Mouse (Mus musculus) myocyte (in vitro differentiated cells): ENCODE data around the gene Ccdc154. TPM values are rescaled to one million over a fixed set of nuclear protein-coding genes. Genes with fewer than 3 reads are reported as not detected.
A peak's percentile ranks its signal among the peaks of the same experiment; 100 is the strongest.

Experiments used
- H3K27me3 ChIP-seq: one replicate; pipeline ENCODE4 v1.6.1; 2011; ENCODE audit not compliant: control insufficient read depth, insufficient read depth, insufficient read length
- H3K36me3 ChIP-seq: one replicate; pipeline ENCODE4 v1.6.1; 2011; ENCODE audit not compliant: control insufficient read depth, insufficient read depth
- H3K4me2 ChIP-seq: one replicate; pipeline ENCODE4 v1.6.1; 2011; ENCODE audit warnings: low read depth, control low read depth
- H3K4me3 ChIP-seq: one replicate; pipeline ENCODE4 v1.5.1; 2011; ENCODE audit warnings: mild to moderate bottlenecking, control low read depth, moderate library complexity
- H3K79me2 ChIP-seq: one replicate; pipeline ENCODE4 v1.6.1; 2011; ENCODE audit not compliant: control insufficient read depth, insufficient read depth
- H3ac ChIP-seq: one replicate; pipeline ENCODE4 v1.6.1; 2011; ENCODE audit not compliant: control insufficient read depth, insufficient read length
- CEBPB ChIP-seq: IDR thresholded peaks from 2 replicates; pipeline ENCODE4 v1.6.1; 2011; ENCODE audit warnings: mild to moderate bottlenecking, moderate library complexity; ENCODE audit not compliant: poor library complexity, insufficient read depth, severe bottlenecking
- E2F4 ChIP-seq: IDR thresholded peaks from one replicate; pipeline ENCODE4 v1.6.1; 2011; ENCODE audit warnings: mild to moderate bottlenecking, control low read depth, moderate library complexity; ENCODE audit not compliant: insufficient read depth
- MAX ChIP-seq: IDR thresholded peaks from one replicate; pipeline ENCODE4 v1.6.1; 2011; ENCODE audit warnings: low read depth, mild to moderate bottlenecking, control low read depth
- MYOD1 ChIP-seq, 3 experiments: IDR thresholded peaks; one replicate each; pipeline ENCODE4 v1.6.1; 2011; ENCODE audit warnings: control low read depth in 2 of 3, low read depth in 2 of 3, mild to moderate bottlenecking in 2 of 3, moderate library complexity in 1 of 3; ENCODE audit not compliant: insufficient read length in 2 of 3, control insufficient read depth in 1 of 3
- MYOG ChIP-seq, 3 experiments: IDR thresholded peaks; one replicate each; pipeline ENCODE4 v1.6.1; 2011; ENCODE audit warnings: control low read depth in 2 of 3, low read depth in 2 of 3, mild to moderate bottlenecking in 2 of 3; ENCODE audit not compliant: insufficient read length in 2 of 3, control insufficient read depth in 1 of 3, insufficient read depth in 1 of 3
- POLR2A ChIP-seq: IDR thresholded peaks from one replicate; pipeline ENCODE4 v1.6.1; 2011; ENCODE audit warnings: low read depth, mild to moderate bottlenecking, control low read depth, moderate library complexity; ENCODE audit not compliant: insufficient read length
- POLR2AphosphoS2 ChIP-seq: IDR thresholded peaks from one replicate; pipeline ENCODE4 v1.6.1; 2011; ENCODE audit warnings: low read depth, control low read depth; ENCODE audit not compliant: insufficient read length
- REST ChIP-seq: IDR thresholded peaks from one replicate; pipeline ENCODE4 v1.6.1; 2011; ENCODE audit warnings: mild to moderate bottlenecking, control low read depth, moderate library complexity; ENCODE audit not compliant: insufficient read depth, insufficient read length
- SRF ChIP-seq: IDR thresholded peaks from one replicate; pipeline ENCODE4 v1.6.1; 2011; ENCODE audit warnings: low read depth; ENCODE audit not compliant: control insufficient read depth, insufficient read length
- TCF12 ChIP-seq: IDR thresholded peaks from one replicate; pipeline ENCODE4 v1.6.1; 2011; ENCODE audit warnings: mild to moderate bottlenecking, control low read depth; ENCODE audit not compliant: poor library complexity, insufficient read depth, severe bottlenecking
- TCF3 ChIP-seq: IDR thresholded peaks from one replicate; pipeline ENCODE4 v1.6.1; 2011; ENCODE audit warnings: low read depth, control low read depth; ENCODE audit not compliant: insufficient read length
- USF1 ChIP-seq: IDR thresholded peaks from one replicate; pipeline ENCODE4 v1.6.1; 2011; ENCODE audit warnings: low read depth, mild to moderate bottlenecking, control low read depth, moderate library complexity
- polyA plus RNA-seq: library from polyadenylated mRNA; unstranded; fragments of >200 nt; fragmentation: generic; extraction: Trizol; gene quantifications from one replicate; pipeline ENCODE4 v1.2.1, GENCODE M21; 2012; ENCODE audit warnings: missing spikeins

Ccdc154 gene
- polyA plus RNA-seq, 1 experiment: not detected

- Histone ChIP-seq H3K36me3 (peaks cover 8% of the 10 kb centered on the region), H3ac (peak overlapping the region; percentile 63), H3K4me3 (peak overlapping the region; percentile 65), H3K27me3 (no peaks in the 10 kb centered on the region), H3K79me2 (peaks cover 35% of the 10 kb centered on the region), H3K4me2 (peak overlapping the region; percentile 91)
- TF ChIP-seq MYOG (IDR thresholded peaks at IDR 0.05; ENCODE audit: control insufficient read depth in 1 of 3, insufficient read depth in 1 of 3, insufficient read length in 2 of 3, low read depth in 2 of 3): no peak
- no peak for TF ChIP-seq POLR2AphosphoS2
- TF ChIP-seq SRF: no peak
- TF ChIP-seq CEBPB: no peak
- no peak for TF ChIP-seq USF1
- TF ChIP-seq TCF3: no peak
- no peak for TF ChIP-seq MAX
Measured at GRCm38 (mm10) chr17:25189091-25189490, 26.8 kb downstream of the Ccdc154 start.

- Histone ChIP-seq H3K4me3 (no peak overlapping the region), H3K79me2 (no peaks in the 10 kb centered on the region), H3ac (no peak overlapping the region), H3K27me3 (no peaks in the 10 kb centered on the region), H3K4me2 (no peak overlapping the region), H3K36me3 (peaks cover 8% of the 10 kb centered on the region)
- TF ChIP-seq USF1 (no peak), TCF12 (no peak), MAX (no peak), POLR2A (no peak), MYOD1 (IDR thresholded peaks at IDR 0.05; ENCODE audit: control insufficient read depth in 1 of 3, insufficient read length in 2 of 3, low read depth in 2 of 3) (no peak), REST (no peak), TCF3 (no peak), E2F4 (no peak), SRF (no peak), MYOG (IDR thresholded peaks at IDR 0.05; ENCODE audit: control insufficient read depth in 1 of 3, insufficient read depth in 1 of 3, insufficient read length in 2 of 3, low read depth in 2 of 3) (no peak), POLR2AphosphoS2 (no peak), CEBPB (no peak)
Measured at GRCm38 (mm10) chr17:25202401-25202800, 40.1 kb downstream of the Ccdc154 start.

- Histone ChIP-seq H3K4me2 (no peak overlapping the region), H3K4me3 (no peak overlapping the region), H3K36me3 (peaks cover 7% of the 10 kb centered on the region), H3K27me3 (no peaks in the 10 kb centered on the region), H3ac (no peak overlapping the region), H3K79me2 (no peaks in the 10 kb centered on the region)
- TF ChIP-seq MYOD1 (IDR thresholded peaks at IDR 0.05; ENCODE audit: control insufficient read depth in 1 of 3, insufficient read length in 2 of 3, low read depth in 2 of 3) (no peak), SRF (no peak), USF1 (no peak), REST (no peak), TCF3 (no peak), CEBPB (no peak), MYOG (IDR thresholded peaks at IDR 0.05; ENCODE audit: control insufficient read depth in 1 of 3, insufficient read depth in 1 of 3, insufficient read length in 2 of 3, low read depth in 2 of 3) (no peak), MAX (no peak), TCF12 (no peak), E2F4 (no peak), POLR2AphosphoS2 (no peak), POLR2A (no peak)
Measured at GRCm38 (mm10) chr17:25210006-25210405, 47.7 kb downstream of the Ccdc154 start.

DNA sequence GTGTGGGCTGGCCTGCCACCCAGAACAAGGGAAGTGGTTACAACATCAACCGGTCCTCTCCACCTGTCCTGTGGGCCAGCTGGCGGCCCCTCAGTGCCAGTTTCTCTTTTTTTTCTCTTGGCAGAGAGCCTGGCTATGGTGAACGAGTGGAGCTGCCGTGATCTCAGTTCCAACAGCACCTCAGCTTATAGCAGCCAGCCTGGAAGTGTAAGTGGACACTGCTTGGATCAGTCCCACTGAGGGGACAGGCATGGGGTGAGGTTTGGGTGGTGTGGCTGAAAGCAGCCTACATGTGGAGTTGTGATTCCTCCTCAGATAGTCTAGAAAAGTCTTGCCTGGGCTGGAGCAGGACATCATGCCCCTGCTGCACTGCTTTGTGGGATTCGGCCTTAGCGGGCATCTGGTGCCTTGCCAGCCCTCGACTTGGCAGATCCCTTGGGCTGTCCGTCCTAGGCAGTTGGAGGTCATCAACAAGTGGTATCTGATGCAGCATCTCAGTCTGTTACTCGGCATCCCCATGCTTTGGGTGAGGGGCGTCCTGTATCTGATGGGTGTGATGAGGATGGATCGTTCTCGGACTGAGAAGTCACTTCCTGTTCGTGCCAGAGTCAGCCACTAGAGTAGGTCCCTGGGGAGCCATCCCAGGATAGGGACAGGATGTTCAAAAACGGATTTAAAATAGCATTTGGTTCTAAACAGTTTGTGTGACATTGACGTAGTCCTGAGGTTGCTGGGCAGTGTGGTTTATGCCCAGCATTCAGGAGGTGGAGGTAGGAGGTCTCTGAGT, 48.6 kb downstream of the Ccdc154 start:
- H3K79me2 ChIP-seq: no peaks in the 10 kb centered on the region
- peaks cover 7% of the 10 kb centered on the region for H3K36me3 ChIP-seq
- H3K27me3 ChIP-seq: no peaks in the 10 kb centered on the region
- peak overlapping the region; percentile 6 for H3K4me2 ChIP-seq
- H3ac ChIP-seq: no peak overlapping the region
- TF ChIP-seq POLR2AphosphoS2 (no peak), POLR2A (no peak), E2F4 (no peak), REST (no peak), TCF12 (peak; percentile 52), CEBPB (no peak), MYOD1 (IDR thresholded peaks at IDR 0.05; ENCODE audit: control insufficient read depth in 1 of 3, insufficient read length in 2 of 3, low read depth in 2 of 3) (peak; percentile 50 to 82 (median 79)), SRF (no peak), TCF3 (peak; percentile 40), MAX (no peak), USF1 (no peak), MYOG (IDR thresholded peaks at IDR 0.05; ENCODE audit: control insufficient read depth in 1 of 3, insufficient read depth in 1 of 3, insufficient read length in 2 of 3, low read depth in 2 of 3) (peak; percentile 61 to 86 (median 65))
- H3K4me3 ChIP-seq: no peak overlapping the region
